Mouse (Mus musculus) forebrain, embryonic 10.5 days (tissue): ENCODE data around the gene Scgn. TPM values are rescaled to one million over a fixed set of nuclear protein-coding genes. Genes with fewer than 3 reads are reported as not detected.

ENCODE experiments used
- microRNA-seq: library from miRNA; unstranded; fragments of <30 nt; microRNA quantifications from one replicate; pipeline ENCODE4, GENCODE M21; 2017
- polyA plus RNA-seq: library from polyadenylated mRNA; unstranded; fragments of >200 nt; fragmentation: Nextera tagmentation; extraction: Ambion mirVana; gene quantifications from 2 replicates; pipeline ENCODE4 v1.2.1, GENCODE M21; 2016

Scgn gene
- polyA plus RNA-seq, 1 experiment from 2014 or later: not detected

Small RNA genes lying within 50 kb of the gene (microRNA-seq; reads per million reads assigned to microRNA genes)
- not detected for gene Gm44344

Other genes starting within 250 kb of the Scgn start
- 7.7 and 9.0 TPM in 2 replicates for gene Hist1h3c, start 245.6 kb downstream of the Scgn start, polyA plus RNA-seq
- gene Hist1h2bb, start 244.5 kb downstream of the Scgn start, polyA plus RNA-seq: 2.3 and 2.7 TPM in 2 replicates
- gene Hist1h2ab, start 240.1 kb downstream of the Scgn start, polyA plus RNA-seq: 49.5 and 50.4 TPM in 2 replicates
- gene Hist1h3b, start 238.9 kb downstream of the Scgn start, polyA plus RNA-seq: 9.1 and 9.5 TPM in 2 replicates
- gene Hist1h4b, start 234.2 kb downstream of the Scgn start, polyA plus RNA-seq: 2.5 and 4.5 TPM in 2 replicates
- gene Hist1h4a, start 230.0 kb downstream of the Scgn start, polyA plus RNA-seq: 0.69 TPM in 1 of 2 replicates, not detected in the other
- 2.2 and 3.6 TPM in 2 replicates for gene Hist1h3a, start 228.8 kb downstream of the Scgn start, polyA plus RNA-seq
- 2.6 and 3.3 TPM in 2 replicates for gene Hist1h1a, start 227.5 kb downstream of the Scgn start, polyA plus RNA-seq
- 0.10 and 0.12 TPM in 2 replicates for gene Trim38, start 221.3 kb downstream of the Scgn start, polyA plus RNA-seq
- not detected in 2 replicates for gene Slc17a2, start 184.2 kb downstream of the Scgn start, polyA plus RNA-seq
- gene Slc17a3, start 151.8 kb downstream of the Scgn start, polyA plus RNA-seq: not detected in 2 replicates
- gene Slc17a1, start 123.5 kb downstream of the Scgn start, polyA plus RNA-seq: not detected in 2 replicates
- gene Slc17a4, start 76.2 kb downstream of the Scgn start, polyA plus RNA-seq: not detected in 2 replicates
- not detected in 2 replicates for gene Hist1h2ba, start 57.1 kb downstream of the Scgn start, polyA plus RNA-seq
- not detected in 2 replicates for gene Hist1h2aa, start 56.8 kb downstream of the Scgn start, polyA plus RNA-seq